Mouse (Mus musculus): ENCODE measurements around the gene Thap3. TPM values are rescaled to one million over a fixed set of nuclear protein-coding genes. Genes with fewer than 3 reads are reported as not detected.

Thap3 gene
- polyA plus RNA-seq, 1 experiment from 2014 or later = 38.2 TPM

GRCm38 (mm10) chr4:151962817-151963216 lies 26.0 kb downstream of the Thap3 start:
- Histone ChIP-seq H3K27ac (ENCODE audit: low read length) (no peak overlapping the region), H3K4me2 (replicated peaks; ENCODE audit: low read depth, low read length) (no peak overlapping the region), H3K36me3 (ENCODE audit: control insufficient read depth, insufficient read depth, low read length) (peaks cover 43% of the 10 kb centered on the region), H3K4me3 (ENCODE audit: low read depth, low read length) (no peak overlapping the region), H3K9me3 (ENCODE audit: control insufficient read depth, low read depth, low read length) (no peaks in the 10 kb centered on the region), H3K27me3 (ENCODE audit: control insufficient read depth, insufficient read depth, low read length) (no peaks in the 10 kb centered on the region), H3K4me1 (ENCODE audit: control insufficient read depth, insufficient read depth, low read length) (no peaks in the 10 kb centered on the region), H3K9ac (replicated peaks; ENCODE audit: low read depth, low read length) (no peak overlapping the region)
- ATAC-seq (ENCODE audit: insufficient number of reproducible peaks, insufficient read depth, low FRiP score, low read depth) = no peak
- 76% methylated on average over 3 of the region's 3 CpGs for whole genome bisulfite sequencing

- Histone ChIP-seq H3K4me1 (ENCODE audit: control insufficient read depth, insufficient read depth, low read length) (no peaks in the 10 kb centered on the region), H3K4me3 (ENCODE audit: low read depth, low read length) (no peak overlapping the region), H3K27ac (ENCODE audit: low read length) (no peak overlapping the region), H3K36me3 (ENCODE audit: control insufficient read depth, insufficient read depth, low read length) (peaks cover 53% of the 10 kb centered on the region), H3K9me3 (ENCODE audit: control insufficient read depth, low read depth, low read length) (no peaks in the 10 kb centered on the region), H3K27me3 (ENCODE audit: control insufficient read depth, insufficient read depth, low read length) (no peaks in the 10 kb centered on the region), H3K9ac (replicated peaks; ENCODE audit: low read depth, low read length) (no peak overlapping the region), H3K4me2 (replicated peaks; ENCODE audit: low read depth, low read length) (no peak overlapping the region)
- WGBS = 72% methylated on average over 3 of the region's 3 CpGs
- peak; percentile 92 for ATAC-seq (ENCODE audit: insufficient number of reproducible peaks, insufficient read depth, low FRiP score, low read depth)
Observed at GRCm38 (mm10) chr4:151960513-151960854, 28.3 kb downstream of the Thap3 start.

DNA sequence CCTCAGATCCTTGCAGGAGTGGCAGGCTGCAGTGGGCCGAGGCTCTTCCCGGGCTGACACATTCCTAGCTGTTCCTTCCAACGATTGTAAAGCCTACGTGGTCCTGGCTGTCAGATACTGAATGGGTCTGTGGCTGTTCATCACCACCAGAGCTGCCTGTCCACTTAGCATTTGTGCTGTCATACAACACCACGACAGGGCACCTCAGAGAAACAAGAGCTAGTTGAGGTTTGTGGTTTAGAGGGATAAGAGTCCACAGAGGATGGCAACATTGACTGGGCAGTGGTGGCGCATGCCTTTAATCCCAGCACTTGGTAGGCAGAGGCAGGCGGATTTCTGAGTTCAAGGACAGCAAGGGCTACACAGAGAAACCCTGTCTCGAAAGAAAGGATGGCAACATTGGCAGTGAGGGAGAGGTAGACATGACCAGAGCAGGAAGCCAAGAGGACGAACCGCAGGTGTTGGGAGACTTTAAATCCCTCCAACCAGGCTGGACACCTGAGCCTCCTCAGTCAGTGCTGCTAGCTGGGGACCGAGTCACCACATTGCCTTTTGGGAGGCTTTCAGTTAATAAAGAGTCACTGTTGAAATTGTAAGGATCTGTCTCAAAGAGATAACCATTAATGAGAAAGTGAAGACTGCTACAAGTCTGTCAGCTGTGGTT lies 28.8 kb downstream of the Thap3 start:
- no peak overlapping the region for H3K27ac ChIP-seq (ENCODE audit: low read length)
- peaks cover 53% of the 10 kb centered on the region for H3K36me3 ChIP-seq (ENCODE audit: control insufficient read depth, insufficient read depth, low read length)
- no peaks in the 10 kb centered on the region for H3K4me1 ChIP-seq (ENCODE audit: control insufficient read depth, insufficient read depth, low read length)

GRCm38 (mm10) chr4:151957584-151958315 lies 31.0 kb downstream of the Thap3 start:
- no peak overlapping the region for H3K4me2 ChIP-seq (replicated peaks; ENCODE audit: low read depth, low read length)
- 80% methylated on average over 9 of the region's 9 CpGs for WGBS
- no peaks in the 10 kb centered on the region for H3K9me3 ChIP-seq (ENCODE audit: control insufficient read depth, low read depth, low read length)
- no peaks in the 10 kb centered on the region for H3K4me1 ChIP-seq (ENCODE audit: control insufficient read depth, insufficient read depth, low read length)
- H3K36me3 ChIP-seq (ENCODE audit: control insufficient read depth, insufficient read depth, low read length) = peaks cover 52% of the 10 kb centered on the region
- no peak overlapping the region for H3K4me3 ChIP-seq (ENCODE audit: low read depth, low read length)
- no peak overlapping the region for H3K27ac ChIP-seq (ENCODE audit: low read length)
- no peaks in the 10 kb centered on the region for H3K27me3 ChIP-seq (ENCODE audit: control insufficient read depth, insufficient read depth, low read length)
- H3K9ac ChIP-seq (replicated peaks; ENCODE audit: low read depth, low read length) = no peak overlapping the region
- peak; percentile 68; the same call in 1 of the 2 replicates for ATAC-seq (ENCODE audit: insufficient number of reproducible peaks, insufficient read depth, low FRiP score, low read depth)

More for the DNA sequence above, 28.8 kb downstream of the Thap3 start:
- Histone ChIP-seq H3K4me2 (replicated peaks; ENCODE audit: low read depth, low read length) (no peak overlapping the region), H3K27me3 (ENCODE audit: control insufficient read depth, insufficient read depth, low read length) (no peaks in the 10 kb centered on the region), H3K4me3 (ENCODE audit: low read depth, low read length) (no peak overlapping the region), H3K9ac (replicated peaks; ENCODE audit: low read depth, low read length) (no peak overlapping the region), H3K9me3 (ENCODE audit: control insufficient read depth, low read depth, low read length) (no peaks in the 10 kb centered on the region)
- no peak for ATAC-seq (ENCODE audit: insufficient number of reproducible peaks, insufficient read depth, low FRiP score, low read depth)
- WGBS = 87% methylated on average over 11 of the region's 11 CpGs

- Histone ChIP-seq H3K4me3 (ENCODE audit: low read depth, low read length) (no peak overlapping the region), H3K36me3 (ENCODE audit: control insufficient read depth, insufficient read depth, low read length) (peaks cover 51% of the 10 kb centered on the region), H3K27ac (ENCODE audit: low read length) (no peak overlapping the region), H3K4me1 (ENCODE audit: control insufficient read depth, insufficient read depth, low read length) (no peaks in the 10 kb centered on the region), H3K9me3 (ENCODE audit: control insufficient read depth, low read depth, low read length) (no peaks in the 10 kb centered on the region), H3K27me3 (ENCODE audit: control insufficient read depth, insufficient read depth, low read length) (no peaks in the 10 kb centered on the region), H3K9ac (replicated peaks; ENCODE audit: low read depth, low read length) (no peak overlapping the region), H3K4me2 (replicated peaks; ENCODE audit: low read depth, low read length) (no peak overlapping the region)
- 94% methylated on average over 1 of the region's 1 CpGs for WGBS
- ATAC-seq (ENCODE audit: insufficient number of reproducible peaks, insufficient read depth, low FRiP score, low read depth) = no peak
Observed at GRCm38 (mm10) chr4:151955791-151956190, 33.0 kb downstream of the Thap3 start.

GRCm38 (mm10) chr4:151953209-151953608 lies 35.6 kb downstream of the Thap3 start:
- Histone ChIP-seq H3K9ac (replicated peaks; ENCODE audit: low read depth, low read length) (no peak overlapping the region), H3K27me3 (ENCODE audit: control insufficient read depth, insufficient read depth, low read length) (no peaks in the 10 kb centered on the region), H3K27ac (ENCODE audit: low read length) (no peak overlapping the region), H3K4me1 (ENCODE audit: control insufficient read depth, insufficient read depth, low read length) (no peaks in the 10 kb centered on the region), H3K4me3 (ENCODE audit: low read depth, low read length) (no peak overlapping the region), H3K9me3 (ENCODE audit: control insufficient read depth, low read depth, low read length) (no peaks in the 10 kb centered on the region), H3K4me2 (replicated peaks; ENCODE audit: low read depth, low read length) (no peak overlapping the region), H3K36me3 (ENCODE audit: control insufficient read depth, insufficient read depth, low read length) (peaks cover 41% of the 10 kb centered on the region)
- no peak for ATAC-seq (ENCODE audit: insufficient number of reproducible peaks, insufficient read depth, low FRiP score, low read depth)
- WGBS = 71% methylated on average over 6 of the region's 6 CpGs

DNA sequence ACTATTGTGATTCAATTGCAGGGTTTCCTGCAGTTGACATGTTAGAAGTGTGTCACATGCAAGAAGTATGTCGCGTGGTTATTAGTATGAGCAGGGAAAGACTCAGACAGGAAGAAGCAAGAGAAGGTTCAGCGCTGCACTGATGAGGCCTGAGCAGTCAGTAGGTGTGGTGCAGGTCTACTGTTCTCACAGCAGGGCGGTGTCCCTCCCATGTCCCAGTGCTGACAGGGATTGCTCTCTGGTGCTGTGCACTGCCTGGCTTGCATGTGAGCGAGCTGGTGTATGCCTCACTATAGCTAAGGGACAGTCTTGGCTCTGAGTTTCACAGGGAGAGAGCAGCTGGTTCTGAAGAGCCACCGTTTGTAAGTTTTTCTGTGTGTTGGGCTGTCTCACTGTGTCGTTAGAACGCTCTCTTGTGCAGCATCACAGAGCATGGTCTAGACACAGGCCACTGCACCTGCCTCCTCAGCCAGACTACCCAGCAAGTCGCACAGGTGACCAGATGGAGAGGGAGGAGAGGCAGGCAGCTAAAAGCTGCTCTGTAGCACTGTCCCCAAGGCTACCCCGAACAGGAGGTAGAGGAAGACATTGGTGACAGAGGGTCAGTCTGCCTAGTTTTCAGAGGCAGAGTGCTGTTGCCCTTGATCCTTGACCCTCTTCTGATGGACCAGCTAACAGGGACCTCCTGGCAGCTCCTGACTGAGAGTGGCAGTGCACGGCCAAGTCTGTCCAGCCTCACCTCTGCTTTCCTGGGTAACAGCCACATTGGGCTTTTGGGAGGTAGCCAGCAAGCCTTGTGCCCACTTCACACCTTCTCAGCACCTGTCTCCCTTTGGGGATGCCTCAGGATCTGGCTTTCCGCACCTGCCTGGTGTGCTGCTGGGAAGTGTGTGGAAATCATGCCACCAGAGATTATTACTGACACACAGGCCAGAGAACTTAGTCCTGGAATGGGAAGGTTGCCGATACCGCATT lies 40.0 kb downstream of the Thap3 start:
- no peaks in the 10 kb centered on the region for H3K27me3 ChIP-seq (ENCODE audit: control insufficient read depth, insufficient read depth, low read length)
- H3K9me3 ChIP-seq (ENCODE audit: control insufficient read depth, low read depth, low read length) = no peaks in the 10 kb centered on the region
- H3K36me3 ChIP-seq (ENCODE audit: control insufficient read depth, insufficient read depth, low read length) = peaks cover 20% of the 10 kb centered on the region
- no peak overlapping the region for H3K4me2 ChIP-seq (replicated peaks; ENCODE audit: low read depth, low read length)
- H3K27ac ChIP-seq (ENCODE audit: low read length) = no peak overlapping the region
- ATAC-seq (ENCODE audit: insufficient number of reproducible peaks, insufficient read depth, low FRiP score, low read depth) = no peak
- H3K9ac ChIP-seq (replicated peaks; ENCODE audit: low read depth, low read length) = no peak overlapping the region
- no peak overlapping the region for H3K4me3 ChIP-seq (ENCODE audit: low read depth, low read length)
- 88% methylated on average over 14 of the region's 14 CpGs for WGBS
- H3K4me1 ChIP-seq (ENCODE audit: control insufficient read depth, insufficient read depth, low read length) = no peaks in the 10 kb centered on the region

- ATAC-seq (ENCODE audit: insufficient number of reproducible peaks, insufficient read depth, low FRiP score, low read depth) = no peak
- H3K9ac ChIP-seq (replicated peaks; ENCODE audit: low read depth, low read length) = no peak overlapping the region
- H3K27ac ChIP-seq (ENCODE audit: low read length) = no peak overlapping the region
Observed at GRCm38 (mm10) chr4:151946211-151946610, 42.6 kb downstream of the Thap3 start.

More at GRCm38 (mm10) chr4:151946211-151946610, 42.6 kb downstream of the Thap3 start:
- no peaks in the 10 kb centered on the region for H3K4me1 ChIP-seq (ENCODE audit: control insufficient read depth, insufficient read depth, low read length)
- no peak overlapping the region for H3K4me2 ChIP-seq (replicated peaks; ENCODE audit: low read depth, low read length)
- no peaks in the 10 kb centered on the region for H3K27me3 ChIP-seq (ENCODE audit: control insufficient read depth, insufficient read depth, low read length)
- 88% methylated on average over 11 of the region's 11 CpGs for WGBS
- no peaks in the 10 kb centered on the region for H3K9me3 ChIP-seq (ENCODE audit: control insufficient read depth, low read depth, low read length)
- no peaks in the 10 kb centered on the region; the same call in 1 of the 2 replicates for H3K36me3 ChIP-seq (ENCODE audit: control insufficient read depth, insufficient read depth, low read length)
- H3K4me3 ChIP-seq (ENCODE audit: low read depth, low read length) = no peak overlapping the region

Data from stomach, embryonic 14.5 days (tissue).